Mouse (Mus musculus): ENCODE measurements around the gene Wdr20rt. TPM values are rescaled to one million over a fixed set of nuclear protein-coding genes. Genes with fewer than 3 reads are reported as not detected.

Wdr20rt gene
- polyA plus RNA-seq, 1 experiment: not detected

DNA sequence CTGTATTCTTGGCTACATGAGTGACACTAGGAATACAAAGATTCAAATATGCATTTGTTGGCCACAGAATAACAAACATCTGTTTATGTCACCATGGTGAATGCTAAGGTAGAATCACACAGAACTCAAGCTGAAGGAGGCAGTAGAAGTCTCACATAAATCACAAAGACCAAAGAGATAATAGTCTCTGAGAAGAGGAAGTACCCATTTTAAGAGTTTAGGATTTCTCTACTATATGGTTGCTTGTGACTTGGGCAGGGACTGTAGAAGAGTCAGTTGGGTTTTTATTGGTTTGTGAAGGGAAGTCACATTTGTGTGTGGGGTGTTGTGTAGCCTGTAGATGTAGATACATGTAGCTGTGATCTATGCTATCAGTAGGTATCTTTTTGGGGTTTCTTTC lies 31.6 kb downstream of the Wdr20rt start:
- TF ChIP-seq CTCF (IDR thresholded peaks at IDR 0.05; ENCODE audit: control insufficient read depth, insufficient read depth, insufficient read length) (no peak), FOSL1 (IDR thresholded peaks at IDR 0.05; ENCODE audit: insufficient read depth, low read length, poor library complexity, severe bottlenecking) (no peak), USF1 (IDR thresholded peaks at IDR 0.05; ENCODE audit: low read depth) (no peak), MAX (IDR thresholded peaks at IDR 0.05) (no peak), CEBPB (IDR thresholded peaks at IDR 0.05; ENCODE audit: low read depth) (no peak), MYOD1 (IDR thresholded peaks at IDR 0.05; ENCODE audit: control insufficient read depth, insufficient read length, low read depth) (no peak), MYOG (IDR thresholded peaks at IDR 0.05; ENCODE audit: control insufficient read depth, extremely low read depth, insufficient read length) (no peak)
- no peak overlapping the region for H3K4me3 ChIP-seq (ENCODE audit: insufficient read depth, poor library complexity, severe bottlenecking)
- H3K79me3 ChIP-seq (ENCODE audit: low read depth): no peaks in the 10 kb centered on the region
- no peaks in the 10 kb centered on the region for H3K79me2 ChIP-seq (ENCODE audit: control insufficient read depth, insufficient read depth)
- no peaks in the 10 kb centered on the region for H3K36me3 ChIP-seq (ENCODE audit: control insufficient read depth, insufficient read depth)
- H3ac ChIP-seq (ENCODE audit: control insufficient read depth, insufficient read length, low read depth): no peak overlapping the region
- no peaks in the 10 kb centered on the region for H3K27me3 ChIP-seq (ENCODE audit: control insufficient read depth, insufficient read depth, insufficient read length)

DNA sequence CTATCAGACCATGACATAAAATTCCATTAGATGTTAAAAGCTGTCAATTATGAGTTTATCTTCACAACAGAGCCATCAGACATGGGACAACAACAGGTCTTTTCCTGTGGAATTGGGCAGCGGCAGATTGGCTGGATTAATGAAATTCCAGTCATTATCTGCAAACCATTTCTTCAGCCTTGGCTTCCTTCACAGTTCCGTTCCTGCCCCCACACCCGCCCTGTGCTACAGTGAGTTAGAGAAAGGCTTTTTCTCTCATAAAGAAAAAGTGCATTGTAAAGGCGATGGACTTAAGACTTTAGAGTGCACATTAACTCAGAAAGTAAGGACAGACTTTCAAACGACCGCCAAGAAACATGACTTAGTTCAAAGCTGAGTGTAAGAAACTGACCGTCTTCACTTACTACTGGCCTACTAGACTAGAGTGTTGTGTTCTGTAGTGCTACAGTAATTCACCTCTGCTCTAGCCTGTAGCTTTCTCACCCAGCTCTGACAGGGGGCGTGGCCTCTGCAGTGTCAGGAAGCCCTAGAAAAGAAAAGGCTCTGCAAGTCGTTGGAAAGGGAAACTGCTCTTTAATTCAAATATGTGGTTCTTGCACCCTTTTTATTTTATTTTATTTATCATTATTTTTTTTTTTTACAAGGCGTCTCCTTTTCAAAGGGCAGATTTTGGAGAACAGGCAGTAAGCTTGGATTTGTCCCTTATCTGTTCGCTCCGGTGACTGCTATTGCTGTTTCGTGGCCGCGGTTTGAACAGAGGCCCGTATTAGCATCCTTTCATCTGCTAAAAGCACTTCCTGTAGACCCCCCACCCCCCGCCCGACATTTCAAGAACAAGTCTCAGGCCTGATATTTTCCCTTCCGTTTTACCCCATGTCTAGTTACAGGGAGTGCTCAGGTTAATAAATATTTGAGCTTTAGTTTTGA lies 33.2 kb downstream of the Wdr20rt start:
- no peak overlapping the region for H3K4me3 ChIP-seq (ENCODE audit: insufficient read depth, poor library complexity, severe bottlenecking)
- TF ChIP-seq MAX (IDR thresholded peaks at IDR 0.05): no peak
- TF ChIP-seq CTCF (IDR thresholded peaks at IDR 0.05; ENCODE audit: control insufficient read depth, insufficient read depth, insufficient read length): no peak
- TF ChIP-seq USF1 (IDR thresholded peaks at IDR 0.05; ENCODE audit: low read depth): no peak
- no peak for TF ChIP-seq MYOD1 (IDR thresholded peaks at IDR 0.05; ENCODE audit: control insufficient read depth, insufficient read length, low read depth)
- no peak for TF ChIP-seq CEBPB (IDR thresholded peaks at IDR 0.05; ENCODE audit: low read depth)
- no peak for TF ChIP-seq FOSL1 (IDR thresholded peaks at IDR 0.05; ENCODE audit: insufficient read depth, low read length, poor library complexity, severe bottlenecking)
- no peak for TF ChIP-seq MYOG (IDR thresholded peaks at IDR 0.05; ENCODE audit: control insufficient read depth, extremely low read depth, insufficient read length)
- H3K79me3 ChIP-seq (ENCODE audit: low read depth): no peaks in the 10 kb centered on the region
- H3K27me3 ChIP-seq (ENCODE audit: control insufficient read depth, insufficient read depth, insufficient read length): no peaks in the 10 kb centered on the region
- no peak overlapping the region for H3ac ChIP-seq (ENCODE audit: control insufficient read depth, insufficient read length, low read depth)
- H3K36me3 ChIP-seq (ENCODE audit: control insufficient read depth, insufficient read depth): no peaks in the 10 kb centered on the region
- H3K79me2 ChIP-seq (ENCODE audit: control insufficient read depth, insufficient read depth): no peaks in the 10 kb centered on the region

DNA sequence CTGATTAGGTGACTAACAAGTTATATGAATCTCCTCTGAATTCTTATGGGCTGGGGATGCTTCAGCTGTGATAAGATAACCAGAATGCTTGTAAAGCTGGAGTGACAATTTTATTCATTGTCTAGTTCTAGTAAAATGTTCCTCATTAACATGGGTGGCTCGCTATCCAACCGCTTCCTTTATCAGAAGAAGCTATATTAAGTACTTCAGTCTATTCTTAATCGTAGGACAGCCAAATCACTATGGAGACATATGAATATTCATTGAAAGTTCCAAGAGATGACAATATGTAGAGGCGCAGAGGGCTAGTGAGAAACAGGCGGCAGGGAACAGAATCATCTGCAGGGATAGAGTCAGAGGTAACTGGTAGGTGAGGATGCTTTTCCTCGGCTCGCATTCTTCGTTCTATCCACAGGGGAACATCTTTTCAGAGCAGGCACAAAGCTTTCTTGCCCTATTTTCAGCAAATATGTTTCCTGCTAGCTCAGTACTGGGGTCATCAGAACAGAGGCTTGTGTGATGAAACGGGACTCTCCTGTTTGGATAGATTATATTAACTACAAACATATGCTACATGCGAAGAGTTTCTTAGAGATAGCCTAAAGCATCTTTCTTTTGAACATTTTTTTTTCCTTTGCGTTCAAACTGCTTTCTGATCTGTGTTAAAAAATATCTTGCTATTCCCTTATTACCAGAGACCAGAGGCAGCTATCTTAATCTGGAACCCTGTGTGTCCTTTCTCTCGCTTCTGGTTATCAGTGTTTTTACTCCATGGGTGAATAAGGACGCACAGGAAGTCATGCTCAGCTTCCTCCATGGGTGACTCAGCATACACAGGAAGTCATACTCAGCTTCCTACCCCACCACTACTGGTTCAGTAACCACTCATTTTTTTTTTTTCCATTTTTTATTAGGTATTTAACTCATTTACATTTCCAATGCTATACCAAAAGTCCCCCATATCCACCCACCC lies 34.1 kb downstream of the Wdr20rt start:
- no peak overlapping the region for H3K4me3 ChIP-seq (ENCODE audit: insufficient read depth, poor library complexity, severe bottlenecking)
- no peaks in the 10 kb centered on the region for H3K36me3 ChIP-seq (ENCODE audit: control insufficient read depth, insufficient read depth)
- no peaks in the 10 kb centered on the region for H3K79me2 ChIP-seq (ENCODE audit: control insufficient read depth, insufficient read depth)
- H3K27me3 ChIP-seq (ENCODE audit: control insufficient read depth, insufficient read depth, insufficient read length): no peaks in the 10 kb centered on the region
- H3K79me3 ChIP-seq (ENCODE audit: low read depth): no peaks in the 10 kb centered on the region
- H3ac ChIP-seq (ENCODE audit: control insufficient read depth, insufficient read length, low read depth): no peak overlapping the region
- TF ChIP-seq MYOG (IDR thresholded peaks at IDR 0.05; ENCODE audit: control insufficient read depth, extremely low read depth, insufficient read length) (no peak), MYOD1 (IDR thresholded peaks at IDR 0.05; ENCODE audit: control insufficient read depth, insufficient read length, low read depth) (no peak), MAX (IDR thresholded peaks at IDR 0.05) (no peak), FOSL1 (IDR thresholded peaks at IDR 0.05; ENCODE audit: insufficient read depth, low read length, poor library complexity, severe bottlenecking) (no peak), CEBPB (IDR thresholded peaks at IDR 0.05; ENCODE audit: low read depth) (no peak), USF1 (IDR thresholded peaks at IDR 0.05; ENCODE audit: low read depth) (no peak), CTCF (IDR thresholded peaks at IDR 0.05; ENCODE audit: control insufficient read depth, insufficient read depth, insufficient read length) (no peak)

DNA sequence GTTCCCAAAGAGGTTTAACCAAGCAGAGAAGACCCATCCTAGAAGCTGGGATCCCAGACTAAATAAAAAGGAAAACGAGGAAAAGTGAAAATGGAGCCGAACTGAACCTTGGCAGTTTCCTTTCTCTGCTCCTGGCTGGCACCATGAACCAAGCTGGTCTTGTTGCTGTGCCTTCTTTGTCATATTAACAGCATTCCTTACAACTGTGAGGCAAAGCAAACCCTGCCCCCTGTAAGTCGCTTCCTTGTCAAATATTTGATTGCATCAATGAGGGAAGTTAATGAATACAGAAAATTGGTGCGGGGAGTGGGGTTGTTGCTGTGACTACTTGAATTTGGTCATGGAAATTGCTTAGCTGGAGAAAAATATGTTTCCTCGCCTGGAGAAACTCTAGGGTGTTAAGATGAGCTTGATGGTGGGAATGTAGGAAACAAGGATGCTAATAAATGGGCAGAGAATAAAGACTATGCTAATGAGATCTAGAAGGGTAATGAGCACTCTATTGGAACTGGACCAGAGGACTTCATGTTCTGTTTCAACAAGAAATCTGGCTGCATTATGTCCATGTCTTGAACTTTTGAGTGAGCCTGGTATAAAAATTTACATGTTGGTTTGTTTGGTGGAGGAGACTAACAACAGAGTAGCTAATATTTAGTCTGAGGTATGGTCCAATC lies 43.1 kb downstream of the Wdr20rt start:
- Histone ChIP-seq H3K79me2 (ENCODE audit: control insufficient read depth, insufficient read depth) (no peaks in the 10 kb centered on the region), H3ac (ENCODE audit: control insufficient read depth, insufficient read length, low read depth) (no peak overlapping the region), H3K36me3 (ENCODE audit: control insufficient read depth, insufficient read depth) (no peaks in the 10 kb centered on the region), H3K79me3 (ENCODE audit: low read depth) (no peaks in the 10 kb centered on the region), H3K27me3 (ENCODE audit: control insufficient read depth, insufficient read depth, insufficient read length) (no peaks in the 10 kb centered on the region), H3K4me3 (ENCODE audit: insufficient read depth, poor library complexity, severe bottlenecking) (no peak overlapping the region)
- TF ChIP-seq USF1 (IDR thresholded peaks at IDR 0.05; ENCODE audit: low read depth): no peak
- TF ChIP-seq CEBPB (IDR thresholded peaks at IDR 0.05; ENCODE audit: low read depth): no peak
- no peak for TF ChIP-seq MYOG (IDR thresholded peaks at IDR 0.05; ENCODE audit: control insufficient read depth, extremely low read depth, insufficient read length)
- TF ChIP-seq FOSL1 (IDR thresholded peaks at IDR 0.05; ENCODE audit: insufficient read depth, low read length, poor library complexity, severe bottlenecking): no peak
- TF ChIP-seq MYOD1 (IDR thresholded peaks at IDR 0.05; ENCODE audit: control insufficient read depth, insufficient read length, low read depth): no peak

DNA sequence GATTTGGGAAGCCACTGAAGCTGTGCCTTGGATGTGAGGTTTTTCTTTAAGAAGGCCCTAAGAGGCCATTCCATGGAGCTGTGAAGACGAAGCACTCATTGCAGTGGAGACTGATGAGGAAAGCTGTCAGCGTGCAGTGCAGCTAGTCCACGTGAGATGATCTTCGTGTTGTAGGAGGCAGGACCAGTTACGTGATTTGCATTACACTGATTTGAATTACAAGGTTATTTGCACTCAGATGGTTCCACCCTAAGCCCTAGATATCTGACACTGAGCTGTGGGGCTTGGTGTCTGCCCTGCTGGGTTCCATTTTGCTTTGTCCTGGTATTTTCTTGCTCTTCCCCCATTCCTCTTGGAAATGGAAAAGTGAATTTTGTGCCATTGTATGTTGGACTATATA lies 44.1 kb downstream of the Wdr20rt start:
- H3K36me3 ChIP-seq (ENCODE audit: control insufficient read depth, insufficient read depth): no peaks in the 10 kb centered on the region
- H3ac ChIP-seq (ENCODE audit: control insufficient read depth, insufficient read length, low read depth): no peak overlapping the region
- no peaks in the 10 kb centered on the region for H3K79me3 ChIP-seq (ENCODE audit: low read depth)
- no peak overlapping the region for H3K4me3 ChIP-seq (ENCODE audit: insufficient read depth, poor library complexity, severe bottlenecking)
- TF ChIP-seq MYOG (IDR thresholded peaks at IDR 0.05; ENCODE audit: control insufficient read depth, extremely low read depth, insufficient read length) (no peak), CEBPB (IDR thresholded peaks at IDR 0.05; ENCODE audit: low read depth) (no peak), CTCF (IDR thresholded peaks at IDR 0.05; ENCODE audit: control insufficient read depth, insufficient read depth, insufficient read length) (no peak), MYOD1 (IDR thresholded peaks at IDR 0.05; ENCODE audit: control insufficient read depth, insufficient read length, low read depth) (no peak), FOSL1 (IDR thresholded peaks at IDR 0.05; ENCODE audit: insufficient read depth, low read length, poor library complexity, severe bottlenecking) (no peak), USF1 (IDR thresholded peaks at IDR 0.05; ENCODE audit: low read depth) (no peak), MAX (IDR thresholded peaks at IDR 0.05) (no peak)
- no peaks in the 10 kb centered on the region for H3K27me3 ChIP-seq (ENCODE audit: control insufficient read depth, insufficient read depth, insufficient read length)
- no peaks in the 10 kb centered on the region for H3K79me2 ChIP-seq (ENCODE audit: control insufficient read depth, insufficient read depth)
